16 mouse cellular contexts compared by ENCODE assay signal in the genomic region with DNA sequence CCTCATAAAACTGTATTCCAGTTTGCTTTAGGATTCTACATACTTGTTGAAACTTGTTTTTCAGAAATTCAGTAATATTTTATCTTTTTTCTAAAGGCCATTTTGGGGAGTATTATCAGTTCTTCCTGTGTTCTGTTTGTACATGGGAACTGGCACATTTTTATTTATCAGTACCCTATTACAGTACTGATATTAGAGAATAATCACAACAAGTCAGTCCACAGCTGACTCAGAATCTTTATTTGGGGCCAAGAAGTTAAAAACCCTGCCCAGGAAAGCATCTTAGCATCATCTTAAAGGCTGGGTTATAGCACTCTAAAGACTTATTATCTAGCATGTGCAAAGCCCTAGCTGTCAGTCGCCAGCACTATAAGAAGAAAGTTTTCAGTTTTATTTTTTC.
"Had no signal": no experiment of that assay in that cellular context is flagged by ENCODE, and none has a peak within 500 bp of the region (broad histone marks: within the 10 kb centered on the region; RNA-seq: fewer than 3 reads in every experiment).

No protein-coding gene starts in this region.

- H3K9ac ChIP-seq: neural tube, embryonic 13.5 days; neural tube, embryonic 15.5 days; stomach, embryonic 15.5 days had no signal

- H3K27ac ChIP-seq: neural tube, embryonic 13.5 days; neural tube, embryonic 15.5 days; stomach, embryonic 15.5 days; stomach, postnatal 0 days had no signal

- H3K4me3 ChIP-seq: neural tube, embryonic 13.5 days; neural tube, embryonic 15.5 days; stomach, embryonic 15.5 days had no signal

- H3K4me2 ChIP-seq: neural tube, embryonic 13.5 days; neural tube, embryonic 15.5 days; stomach, embryonic 15.5 days had no signal

- H3K4me1 ChIP-seq: stomach, embryonic 15.5 days had no signal

- H3K27me3 ChIP-seq: neural tube, embryonic 13.5 days; neural tube, embryonic 15.5 days; stomach, embryonic 15.5 days had no signal

- DNase-seq: retina, postnatal 1 day; right cerebral cortex, adult 18-20 months; right cerebral cortex, postnatal 14 days; right cerebral cortex, postnatal 25 days; right cerebral cortex, postnatal 4 days; spleen, adult 18-20 months; thymus, adult 18-20 months; thymus, adult 2 months; thymus, postnatal 14 days; thymus, postnatal 25 days; thymus, postnatal 36 days; thymus, postnatal 4 days had no signal

- H3K9me3 ChIP-seq: neural tube, embryonic 13.5 days; neural tube, embryonic 15.5 days; stomach, embryonic 15.5 days had no signal
